In genomic region chr17:80562792-80563191, GRCm38 (mm10) we compare ENCODE assay signal across 16 mouse cellular contexts.
"Had no signal": no experiment of that assay in that cellular context is flagged by ENCODE, and none has a peak within 500 bp of the region (broad histone marks: within the 10 kb centered on the region; RNA-seq: fewer than 3 reads in every experiment).

No protein-coding gene starts in this region.

- DNase-seq: kidney, adult 8-10 months; kidney, postnatal 25 days; layer of hippocampus, adult 9-11 months; lung, adult 2 months; lung, postnatal 36 days; midbrain, embryonic 14.5 days; retina, postnatal 1 day; right cerebral cortex, postnatal 4 days; spleen, adult 18-20 months; thymus, adult 2 months; thymus, postnatal 25 days had no signal

- H3K4me1 ChIP-seq: limb, embryonic 12.5 days; neural tube, embryonic 12.5 days; stomach, embryonic 15.5 days had no signal

- H3K27ac ChIP-seq: limb, embryonic 12.5 days; liver, embryonic 14.5 days; midbrain, embryonic 10.5 days; neural tube, embryonic 12.5 days; stomach, embryonic 15.5 days had no signal

- H3K4me3 ChIP-seq: limb, embryonic 12.5 days; midbrain, embryonic 10.5 days; neural tube, embryonic 12.5 days; stomach, embryonic 15.5 days had no signal
